Mouse (Mus musculus) neural tube, embryonic 11.5 days (tissue): ENCODE measurements at regions not wholly inside any gene's neighbourhood (a gene's known extent, or its start where the extent isn't known, plus 50 kb on each side); places are given as distances from the start of the nearest gene placed in this dataset.
A peak's percentile ranks its signal among the peaks of the same experiment; 100 is the strongest.
"Not testable (repeated sequence)": the region's sequence is repeated elsewhere in the genome, so short reads cannot be mapped to it uniquely, and the experiment has no call there.

Experiments
- ATAC-seq: fragments of 200-750 bp; cut with Nextera tagmentation; 2 replicates; pipeline ENCODE4 v1.8.0; 2017; ENCODE audit warnings: moderate number of reproducible peaks, mild to moderate bottlenecking, moderate TSS enrichment, moderate library complexity; ENCODE audit not compliant: insufficient read depth, low FRiP score, low TSS enrichment
- DNase-seq: peaks from one replicate; pipeline ENCODE4 v3.0.0-alpha.2; 2015; ENCODE audit warnings: low spot score
- H3K27ac ChIP-seq: fragments of 300-500 bp; sonication (generic); 2 replicates; pipeline ENCODE4 v1.5.1; 2014; ENCODE audit warnings: low read depth, mild to moderate bottlenecking, low read length
- H3K27me3 ChIP-seq: fragments of 300-500 bp; sonication (generic); 2 replicates; pipeline ENCODE4 v1.6.1; 2014; ENCODE audit warnings: mild to moderate bottlenecking, low read length, mixed read lengths; ENCODE audit not compliant: control insufficient read depth, insufficient read depth
- H3K36me3 ChIP-seq: fragments of 300-500 bp; sonication (generic); 2 replicates; pipeline ENCODE4 v1.6.1; 2014; ENCODE audit warnings: mild to moderate bottlenecking, low read length, moderate library complexity, mixed read lengths; ENCODE audit not compliant: control insufficient read depth, insufficient read depth
- H3K4me1 ChIP-seq: fragments of 300-500 bp; sonication (generic); 2 replicates; pipeline ENCODE4 v1.6.1; 2014; ENCODE audit warnings: low read length, mixed read lengths; ENCODE audit not compliant: control insufficient read depth, insufficient read depth
- H3K4me2 ChIP-seq: fragments of 300-500 bp; sonication (generic); 2 replicates; pipeline ENCODE4 v1.6.1; 2014; ENCODE audit warnings: low read depth, mild to moderate bottlenecking, moderate library complexity
- H3K4me3 ChIP-seq: fragments of 300-500 bp; sonication (generic); 2 replicates; pipeline ENCODE4 v1.5.1; 2014; ENCODE audit warnings: low read depth, low read length
- H3K9ac ChIP-seq: fragments of 300-500 bp; sonication (generic); 2 replicates; pipeline ENCODE4 v1.6.1; 2014; ENCODE audit warnings: mild to moderate bottlenecking, low read length
- H3K9me3 ChIP-seq: fragments of 300-500 bp; sonication (generic); 2 replicates; pipeline ENCODE4 v1.6.1; 2016; ENCODE audit warnings: low read length; ENCODE audit not compliant: control insufficient read depth
- WGBS: fragments of 180-500 bp; shearing (Covaris S2); extraction: QIAGEN DNeasy Blood & Tissue Kit; methylation state at CpG from one replicate; pipeline ENCODE4 v1.1.7; 2014; 5-methylcytosine and 5-hydroxymethylcytosine counted together

GRCm38 (mm10) chr3:147749442-147749841 lies 897.3 kb downstream of the Ttll7 start:
- Histone ChIP-seq H3K36me3 (no peaks in the 10 kb centered on the region), H3K4me1 (no peaks in the 10 kb centered on the region), H3K4me2 (no peak overlapping the region), H3K27me3 (no peaks in the 10 kb centered on the region), H3K9ac (no peak overlapping the region), H3K9me3 (no peaks in the 10 kb centered on the region), H3K4me3 (no peak overlapping the region), H3K27ac (no peak overlapping the region)
- DNase-seq (no peak), ATAC-seq (no peak)
- WGBS: 89% methylated on average over 5 of the region's 5 CpGs

- no peak for DNase-seq
- 91% methylated on average over 6 of the region's 6 CpGs for WGBS
These were observed 884.7 kb downstream of the Ttll7 start for GRCm38 (mm10) chr3:147736673-147737439.

GRCm38 (mm10) chr3:147716391-147716790 lies 864.2 kb downstream of the Ttll7 start:
- no peaks in the 10 kb centered on the region for H3K9me3 ChIP-seq
- no peaks in the 10 kb centered on the region for H3K36me3 ChIP-seq
- WGBS: 80% methylated on average over 4 of the region's 4 CpGs
- H3K4me3 ChIP-seq: no peak overlapping the region
- ATAC-seq: no peak
- H3K4me2 ChIP-seq: no peak overlapping the region
- no peaks in the 10 kb centered on the region for H3K4me1 ChIP-seq
- no peak overlapping the region for H3K9ac ChIP-seq
- no peak for DNase-seq
- no peak overlapping the region for H3K27ac ChIP-seq
- H3K27me3 ChIP-seq: no peaks in the 10 kb centered on the region

More at GRCm38 (mm10) chr3:147736673-147737439, 884.7 kb downstream of the Ttll7 start:
- Histone ChIP-seq H3K27me3 (no peaks in the 10 kb centered on the region), H3K4me3 (no peak overlapping the region), H3K36me3 (no peaks in the 10 kb centered on the region), H3K4me2 (no peak overlapping the region), H3K27ac (no peak overlapping the region), H3K9me3 (no peaks in the 10 kb centered on the region), H3K4me1 (no peaks in the 10 kb centered on the region), H3K9ac (no peak overlapping the region)
- no peak for ATAC-seq

- no peak for ATAC-seq
- no peaks in the 10 kb centered on the region for H3K9me3 ChIP-seq
These were observed 855.2 kb downstream of the Ttll7 start for GRCm38 (mm10) chr3:147707401-147707801.

GRCm38 (mm10) chr3:147683730-147684129 lies 831.6 kb downstream of the Ttll7 start:
- Histone ChIP-seq H3K9ac (no peak overlapping the region), H3K4me1 (no peaks in the 10 kb centered on the region), H3K9me3 (no peaks in the 10 kb centered on the region), H3K27me3 (no peaks in the 10 kb centered on the region), H3K4me2 (no peak overlapping the region), H3K4me3 (no peak overlapping the region), H3K36me3 (no peaks in the 10 kb centered on the region), H3K27ac (no peak overlapping the region)
- 99% methylated on average over 2 of the region's 2 CpGs for WGBS
- DNase-seq (no peak), ATAC-seq (no peak)

More at GRCm38 (mm10) chr3:147707401-147707801, 855.2 kb downstream of the Ttll7 start:
- H3K36me3 ChIP-seq: no peaks in the 10 kb centered on the region
- no peak overlapping the region for H3K4me3 ChIP-seq
- H3K27me3 ChIP-seq: no peaks in the 10 kb centered on the region
- H3K27ac ChIP-seq: no peak overlapping the region
- H3K4me1 ChIP-seq: no peaks in the 10 kb centered on the region
- peak; percentile 30 for DNase-seq
- WGBS: 59% methylated on average over 4 of the region's 4 CpGs
- no peak overlapping the region for H3K4me2 ChIP-seq
- H3K9ac ChIP-seq: no peak overlapping the region

- H3K36me3 ChIP-seq: no peaks in the 10 kb centered on the region
- WGBS: 74% methylated on average over 1 of the region's 1 CpGs
- H3K4me3 ChIP-seq: no peak overlapping the region
- ATAC-seq (no peak), DNase-seq (no peak)
- no peak overlapping the region for H3K9ac ChIP-seq
- H3K27me3 ChIP-seq: no peaks in the 10 kb centered on the region
- H3K27ac ChIP-seq: no peak overlapping the region
- no peak overlapping the region for H3K4me2 ChIP-seq
- no peaks in the 10 kb centered on the region for H3K4me1 ChIP-seq
- no peaks in the 10 kb centered on the region for H3K9me3 ChIP-seq
These were observed 828.1 kb downstream of the Ttll7 start for GRCm38 (mm10) chr3:147680299-147680698.

- Histone ChIP-seq H3K4me1 (no peaks in the 10 kb centered on the region), H3K4me3 (no peak overlapping the region), H3K4me2 (no peak overlapping the region), H3K9me3 (no peaks in the 10 kb centered on the region), H3K27me3 (no peaks in the 10 kb centered on the region), H3K9ac (no peak overlapping the region), H3K27ac (no peak overlapping the region), H3K36me3 (no peaks in the 10 kb centered on the region)
- DNase-seq (no peak), ATAC-seq (no peak)
- 84% methylated on average over 3 of the region's 3 CpGs for WGBS
These were observed 810.4 kb downstream of the Ttll7 start for GRCm38 (mm10) chr3:147662572-147662971.

GRCm38 (mm10) chr3:147652849-147653248 lies 800.7 kb downstream of the Ttll7 start:
- 68% methylated on average over 6 of the region's 6 CpGs for WGBS
- Histone ChIP-seq H3K9me3 (no peaks in the 10 kb centered on the region), H3K27me3 (no peaks in the 10 kb centered on the region), H3K9ac (no peak overlapping the region), H3K36me3 (no peaks in the 10 kb centered on the region), H3K27ac (no peak overlapping the region), H3K4me1 (no peaks in the 10 kb centered on the region), H3K4me3 (no peak overlapping the region), H3K4me2 (no peak overlapping the region)
- DNase-seq (no peak), ATAC-seq (no peak)

GRCm38 (mm10) chr3:147635486-147635885 lies 783.3 kb downstream of the Ttll7 start:
- not testable (repeated sequence) for H3K36me3 ChIP-seq, H3K27me3 ChIP-seq, DNase-seq, ATAC-seq, H3K9ac ChIP-seq, H3K4me2 ChIP-seq, H3K4me3 ChIP-seq, H3K4me1 ChIP-seq, H3K9me3 ChIP-seq, H3K27ac ChIP-seq
- 94% methylated on average over 17 of the region's 21 CpGs for WGBS
